Mouse (Mus musculus) hindbrain, postnatal 0 days (tissue): ENCODE measurements around the gene Tlcd2. TPM values are rescaled to one million over a fixed set of nuclear protein-coding genes. Genes with fewer than 3 reads are reported as not detected.
A peak's percentile ranks its signal among the peaks of the same experiment; 100 is the strongest.

Source experiments
- ATAC-seq: fragments of 200-750 bp; cut with Nextera tagmentation; 2 replicates; pipeline ENCODE4 v1.8.0; 2017; ENCODE audit warnings: mild to moderate bottlenecking, moderate TSS enrichment, moderate library complexity
- DNase-seq: peaks from one replicate; pipeline ENCODE4 v3.0.0-alpha.2; 2015; ENCODE audit warnings: low spot score
- H3K27ac ChIP-seq: fragments of 300-500 bp; sonication (generic); 2 replicates; pipeline ENCODE4 v1.5.1; 2014; ENCODE audit warnings: mild to moderate bottlenecking
- H3K27me3 ChIP-seq: fragments of 300-500 bp; sonication (generic); 2 replicates; pipeline ENCODE4 v1.6.1; 2014; ENCODE audit warnings: low read length, mixed read lengths; ENCODE audit not compliant: insufficient read depth
- H3K36me3 ChIP-seq: fragments of 300-500 bp; sonication (generic); 2 replicates; pipeline ENCODE4 v1.6.1; 2014; ENCODE audit warnings: low read length, mixed read lengths; ENCODE audit not compliant: insufficient read depth
- H3K4me1 ChIP-seq: fragments of 300-500 bp; sonication (generic); 2 replicates; pipeline ENCODE4 v1.6.1; 2014; ENCODE audit warnings: antibody characterized with exemption, low read length, mixed read lengths; ENCODE audit not compliant: insufficient read depth
- H3K4me2 ChIP-seq: fragments of 300-500 bp; sonication (generic); 2 replicates; pipeline ENCODE4 v1.6.1; 2014; ENCODE audit warnings: low read depth, mild to moderate bottlenecking, low read length, moderate library complexity, mixed read lengths
- H3K4me3 ChIP-seq: fragments of 300-500 bp; sonication (generic); 2 replicates; pipeline ENCODE4 v1.5.1; 2014; ENCODE audit warnings: low read length
- H3K9ac ChIP-seq: fragments of 300-500 bp; sonication (generic); replicated peaks from 2 replicates; pipeline ENCODE4 v1.6.1; 2014; ENCODE audit warnings: mild to moderate bottlenecking, low read length, moderate library complexity, mixed read lengths
- H3K9me3 ChIP-seq: fragments of 300-500 bp; sonication (generic); 2 replicates; pipeline ENCODE4 v1.6.1; 2016; ENCODE audit warnings: low read length, mixed read lengths
- CTCF ChIP-seq: IDR thresholded peaks from 2 replicates; pipeline ENCODE4 v1.5.1; 2016; ENCODE audit warnings: antibody characterized with exemption, control low read depth, low read depth
- WGBS: fragments of 180-500 bp; shearing (Covaris S2); extraction: QIAGEN DNeasy Blood & Tissue Kit; methylation state at CpG from one replicate; pipeline ENCODE4 v1.1.7; 2014; 5-methylcytosine and 5-hydroxymethylcytosine counted together
- polyA plus RNA-seq: library from polyadenylated mRNA; unstranded; fragments of >200 nt; fragmentation: Nextera tagmentation; extraction: Ambion mirVana; gene quantifications from 2 replicates; pipeline ENCODE4 v1.2.1, GENCODE M21; 2015
- total RNA-seq: library from RNA; depleted of rRNA; stranded (reverse); fragments of >200 nt; gene quantifications from 2 replicates; pipeline ENCODE4 v1.2.3, GENCODE M21; 2014

Gene Tlcd2
- total and polyA plus RNA-seq, 2 experiments from 2014 or later: 1.0 to 1.5 TPM

- TF ChIP-seq CTCF: no peak
- ATAC-seq: no peak
- no peak for DNase-seq
- peaks cover 25% of the 10 kb centered on the region for H3K4me1 ChIP-seq
- H3K4me2 ChIP-seq: no peak overlapping the region
- H3K36me3 ChIP-seq: no peaks in the 10 kb centered on the region
- H3K9ac ChIP-seq: no peak overlapping the region
- H3K4me3 ChIP-seq: no peak overlapping the region
- no peaks in the 10 kb centered on the region for H3K27me3 ChIP-seq
- H3K9me3 ChIP-seq: no peaks in the 10 kb centered on the region
- 77% methylated on average over 5 of the region's 5 CpGs for WGBS
- H3K27ac ChIP-seq: peak overlapping the region; percentile 88; the same call in 1 of the 2 replicates
These were observed 2.3 kb upstream of the Tlcd2 start for GRCm38 (mm10) chr11:75459141-75459711.

GRCm38 (mm10) chr11:75459751-75460102, 1.8 kb upstream of the Tlcd2 start:
- Histone ChIP-seq H3K9ac (no peak overlapping the region), H3K36me3 (no peaks in the 10 kb centered on the region; the same call in 1 of the 2 replicates), H3K4me3 (no peak overlapping the region), H3K9me3 (no peaks in the 10 kb centered on the region), H3K27ac (peak overlapping the region; percentile 88), H3K4me1 (peaks cover 24% of the 10 kb centered on the region), H3K4me2 (peak overlapping the region; percentile 81), H3K27me3 (no peaks in the 10 kb centered on the region)
- WGBS: 29% methylated on average over 5 of the region's 5 CpGs
- no peak for DNase-seq
- ATAC-seq: no peak
- no peak for TF ChIP-seq CTCF

GRCm38 (mm10) chr11:75460103-75460843, 1.2 kb upstream of the Tlcd2 start:
- no peak for TF ChIP-seq CTCF
- H3K4me1 ChIP-seq: peaks cover 21% of the 10 kb centered on the region
- H3K4me3 ChIP-seq: peak overlapping the region; percentile 91
- no peaks in the 10 kb centered on the region for H3K9me3 ChIP-seq
- H3K9ac ChIP-seq: peak overlapping the region; percentile 38
- H3K27ac ChIP-seq: peak overlapping the region; percentile 88
- H3K4me2 ChIP-seq: peak overlapping the region; percentile 81
- H3K36me3 ChIP-seq: peaks cover 3% of the 10 kb centered on the region
- peak; percentile 95 for DNase-seq
- 3% methylated on average over 19 of the region's 19 CpGs for WGBS
- ATAC-seq: no peak
- H3K27me3 ChIP-seq: no peaks in the 10 kb centered on the region

GRCm38 (mm10) chr11:75461743-75462252, 283 bp downstream of the Tlcd2 start:
- Histone ChIP-seq H3K9me3 (no peaks in the 10 kb centered on the region), H3K4me2 (peak overlapping the region; percentile 98), H3K9ac (peak overlapping the region; percentile 71), H3K27ac (peak overlapping the region; percentile 75; the same call in 1 of the 2 replicates), H3K36me3 (peaks cover 11% of the 10 kb centered on the region), H3K4me1 (peaks cover 21% of the 10 kb centered on the region), H3K27me3 (no peaks in the 10 kb centered on the region), H3K4me3 (peak overlapping the region; percentile 91)
- no peak for DNase-seq
- WGBS: under 1% methylated on average over 23 of the region's 30 CpGs
- peak; percentile 37 for ATAC-seq
- TF ChIP-seq CTCF: no peak

GRCm38 (mm10) chr11:75462253-75462783, 803 bp downstream of the Tlcd2 start:
- peak overlapping the region; percentile 98 for H3K4me2 ChIP-seq
- peak overlapping the region; percentile 91 for H3K4me3 ChIP-seq
- TF ChIP-seq CTCF: no peak
- H3K9me3 ChIP-seq: no peaks in the 10 kb centered on the region
- H3K36me3 ChIP-seq: peaks cover 11% of the 10 kb centered on the region
- peak overlapping the region; percentile 71 for H3K9ac ChIP-seq
- H3K27me3 ChIP-seq: no peaks in the 10 kb centered on the region
- peak; percentile 12 for DNase-seq
- H3K4me1 ChIP-seq: peaks cover 21% of the 10 kb centered on the region
- WGBS: 7% methylated on average over 12 of the region's 16 CpGs
- ATAC-seq: no peak
- H3K27ac ChIP-seq: peak overlapping the region; percentile 75; the same call in 1 of the 2 replicates

- Histone ChIP-seq H3K4me3 (peak overlapping the region; percentile 91), H3K4me1 (peaks cover 25% of the 10 kb centered on the region), H3K36me3 (peaks cover 11% of the 10 kb centered on the region), H3K27me3 (no peaks in the 10 kb centered on the region), H3K9me3 (no peaks in the 10 kb centered on the region), H3K27ac (no peak overlapping the region), H3K9ac (peak overlapping the region; percentile 71; the same call in 1 of the 2 replicates), H3K4me2 (peak overlapping the region; percentile 98)
- ATAC-seq (no peak), DNase-seq (peak; percentile 51)
- TF ChIP-seq CTCF: no peak
- 4% methylated on average over 9 of the region's 9 CpGs for WGBS
These were observed 1.4 kb downstream of the Tlcd2 start for GRCm38 (mm10) chr11:75462865-75463336.
